Mouse (Mus musculus) stomach, embryonic 16.5 days (tissue): ENCODE results near the gene Acoxl. TPM values are rescaled to one million over a fixed set of nuclear protein-coding genes. Genes with fewer than 3 reads are reported as not detected.

Experiments used
- ATAC-seq: fragments of 200-750 bp; cut with Nextera tagmentation; 2 replicates; pipeline ENCODE4 v1.8.0; 2017; ENCODE audit warnings: moderate number of reproducible peaks, moderate TSS enrichment; ENCODE audit not compliant: insufficient read depth, low FRiP score
- H3K27ac ChIP-seq: fragments of 300-500 bp; sonication (generic); 2 replicates; pipeline ENCODE4 v1.5.1; 2014; ENCODE audit warnings: low read length
- H3K27me3 ChIP-seq: fragments of 300-500 bp; sonication (generic); 2 replicates; pipeline ENCODE4 v1.6.1; 2014; ENCODE audit warnings: low read length, control low read depth, mixed read lengths; ENCODE audit not compliant: control insufficient read depth, insufficient read depth
- H3K36me3 ChIP-seq: fragments of 300-500 bp; sonication (generic); 2 replicates; pipeline ENCODE4 v1.6.1; 2014; ENCODE audit warnings: low read length; ENCODE audit not compliant: control insufficient read depth, insufficient read depth
- H3K4me1 ChIP-seq: fragments of 300-500 bp; sonication (generic); 2 replicates; pipeline ENCODE4 v1.6.1; 2014; ENCODE audit warnings: low read length, control low read depth, mixed read lengths; ENCODE audit not compliant: control insufficient read depth, insufficient read depth
- H3K4me2 ChIP-seq: fragments of 300-500 bp; sonication (generic); 2 replicates; pipeline ENCODE4 v1.6.1; 2014; ENCODE audit warnings: low read depth, low read length, mixed read lengths
- H3K4me3 ChIP-seq: fragments of 300-500 bp; sonication (generic); replicated peaks from 2 replicates; pipeline ENCODE4 v1.5.1; 2014; ENCODE audit warnings: mild to moderate bottlenecking, low read length
- H3K9ac ChIP-seq: fragments of 300-500 bp; sonication (generic); 2 replicates; pipeline ENCODE4 v1.6.1; 2014; ENCODE audit warnings: low read length
- H3K9me3 ChIP-seq: fragments of 300-500 bp; sonication (generic); replicated peaks from 2 replicates; pipeline ENCODE4 v1.6.1; 2016; ENCODE audit warnings: low read length, control low read depth; ENCODE audit not compliant: control insufficient read depth
- WGBS: fragments of 180-500 bp; shearing (Covaris S2); extraction: QIAGEN DNeasy Blood & Tissue Kit; methylation state at CpG from one replicate; pipeline ENCODE4 v1.1.7; 2014; 5-methylcytosine and 5-hydroxymethylcytosine counted together
- polyA plus RNA-seq: library from polyadenylated mRNA; unstranded; fragments of >200 nt; fragmentation: Nextera tagmentation; extraction: Ambion mirVana; gene quantifications from 2 replicates; pipeline ENCODE4 v1.2.1, GENCODE M21; 2015

The Acoxl gene
- polyA plus RNA-seq, 1 experiment from 2014 or later = 0.04 TPM

GRCm38 (mm10) chr2:127841402-127841801 lies 2.7 kb downstream of the Acoxl start:
- H3K27me3 ChIP-seq = peaks cover 14% of the 10 kb centered on the region; the same call in 1 of the 2 replicates
- 0 out of 2 replicates have a peak, but pooled peaks cover 4% of the 10 kb centered on the region for H3K4me1 ChIP-seq
- no peak overlapping the region for H3K4me2 ChIP-seq
- H3K4me3 ChIP-seq = no peak overlapping the region
- no peak overlapping the region for H3K27ac ChIP-seq
- no peak for ATAC-seq
- no peaks in the 10 kb centered on the region for H3K36me3 ChIP-seq
- WGBS = 57% methylated on average over 1 of the region's 1 CpGs
- H3K9ac ChIP-seq = no peak overlapping the region
- no peaks in the 10 kb centered on the region for H3K9me3 ChIP-seq

GRCm38 (mm10) chr2:127842421-127842820 lies 3.7 kb downstream of the Acoxl start:
- Histone ChIP-seq H3K4me3 (no peak overlapping the region), H3K27me3 (peaks cover 14% of the 10 kb centered on the region; the same call in 1 of the 2 replicates), H3K4me2 (no peak overlapping the region), H3K9me3 (no peaks in the 10 kb centered on the region), H3K27ac (no peak overlapping the region), H3K36me3 (no peaks in the 10 kb centered on the region), H3K9ac (no peak overlapping the region), H3K4me1 (0 out of 2 replicates have a peak, but pooled peaks cover 4% of the 10 kb centered on the region)
- no peak for ATAC-seq
- 73% methylated on average over 3 of the region's 3 CpGs for WGBS

GRCm38 (mm10) chr2:127845346-127845982 lies 6.8 kb downstream of the Acoxl start:
- Histone ChIP-seq H3K9me3 (no peaks in the 10 kb centered on the region), H3K4me3 (no peak overlapping the region), H3K36me3 (no peaks in the 10 kb centered on the region), H3K9ac (no peak overlapping the region), H3K27me3 (no peaks in the 10 kb centered on the region), H3K4me1 (0 out of 2 replicates have a peak, but pooled peaks cover 4% of the 10 kb centered on the region), H3K4me2 (no peak overlapping the region), H3K27ac (no peak overlapping the region)
- 33% methylated on average over 7 of the region's 7 CpGs for WGBS
- no peak for ATAC-seq

GRCm38 (mm10) chr2:127846008-127846407 lies 7.3 kb downstream of the Acoxl start:
- Histone ChIP-seq H3K4me2 (no peak overlapping the region), H3K36me3 (no peaks in the 10 kb centered on the region), H3K9me3 (no peaks in the 10 kb centered on the region), H3K4me3 (no peak overlapping the region), H3K9ac (no peak overlapping the region), H3K27me3 (no peaks in the 10 kb centered on the region), H3K27ac (no peak overlapping the region), H3K4me1 (0 out of 2 replicates have a peak, but pooled peaks cover 4% of the 10 kb centered on the region)
- no peak for ATAC-seq

GRCm38 (mm10) chr2:127846571-127846970 lies 7.9 kb downstream of the Acoxl start:
- no peak overlapping the region for H3K4me3 ChIP-seq
- no peak overlapping the region for H3K9ac ChIP-seq
- no peak for ATAC-seq
- H3K36me3 ChIP-seq = no peaks in the 10 kb centered on the region
- no peaks in the 10 kb centered on the region for H3K9me3 ChIP-seq
- no peaks in the 10 kb centered on the region for H3K27me3 ChIP-seq
- 0 out of 2 replicates have a peak, but pooled peaks cover 4% of the 10 kb centered on the region for H3K4me1 ChIP-seq
- no peak overlapping the region for H3K27ac ChIP-seq
- H3K4me2 ChIP-seq = no peak overlapping the region
- WGBS = 30% methylated on average over 1 of the region's 1 CpGs

GRCm38 (mm10) chr2:127850371-127850770 lies 11.7 kb downstream of the Acoxl start:
- Histone ChIP-seq H3K9ac (no peak overlapping the region), H3K27ac (no peak overlapping the region), H3K36me3 (no peaks in the 10 kb centered on the region), H3K9me3 (no peaks in the 10 kb centered on the region), H3K4me1 (0 out of 2 replicates have a peak, but pooled peaks cover 4% of the 10 kb centered on the region), H3K27me3 (no peaks in the 10 kb centered on the region), H3K4me3 (no peak overlapping the region), H3K4me2 (no peak overlapping the region)
- WGBS = 63% methylated on average over 2 of the region's 2 CpGs
- ATAC-seq = no peak

GRCm38 (mm10) chr2:127854332-127854991 lies 15.8 kb downstream of the Acoxl start:
- peak; percentile 88 for ATAC-seq
- no peaks in the 10 kb centered on the region for H3K9me3 ChIP-seq

GRCm38 (mm10) chr2:127864381-127864780 lies 25.7 kb downstream of the Acoxl start:
- WGBS = 74% methylated on average over 4 of the region's 4 CpGs
- H3K27ac ChIP-seq = no peak overlapping the region
- no peak overlapping the region for H3K4me3 ChIP-seq
- no peaks in the 10 kb centered on the region for H3K4me1 ChIP-seq
- H3K9ac ChIP-seq = no peak overlapping the region
- H3K9me3 ChIP-seq = no peaks in the 10 kb centered on the region
- no peak overlapping the region for H3K4me2 ChIP-seq
- no peak for ATAC-seq
- no peaks in the 10 kb centered on the region for H3K27me3 ChIP-seq
- no peaks in the 10 kb centered on the region for H3K36me3 ChIP-seq

More at GRCm38 (mm10) chr2:127854332-127854991, 15.8 kb downstream of the Acoxl start:
- Histone ChIP-seq H3K4me1 (no peaks in the 10 kb centered on the region), H3K4me3 (no peak overlapping the region), H3K4me2 (no peak overlapping the region), H3K27me3 (no peaks in the 10 kb centered on the region), H3K9ac (no peak overlapping the region), H3K36me3 (no peaks in the 10 kb centered on the region), H3K27ac (no peak overlapping the region)
- WGBS = 57% methylated on average over 2 of the region's 4 CpGs

- H3K36me3 ChIP-seq = no peaks in the 10 kb centered on the region
- H3K9ac ChIP-seq = no peak overlapping the region
- H3K9me3 ChIP-seq = no peaks in the 10 kb centered on the region
- 0 out of 2 replicates have a peak, but pooled peaks cover 3% of the 10 kb centered on the region for H3K4me1 ChIP-seq
- H3K27ac ChIP-seq = no peak overlapping the region
- 46% methylated on average over 5 of the region's 5 CpGs for WGBS
- no peaks in the 10 kb centered on the region for H3K27me3 ChIP-seq
- H3K4me3 ChIP-seq = no peak overlapping the region
- no peak overlapping the region for H3K4me2 ChIP-seq
- no peak for ATAC-seq
These were observed 42.4 kb downstream of the Acoxl start for GRCm38 (mm10) chr2:127881063-127881462.
